Mouse (Mus musculus) MEL (cell line): ENCODE results near the gene Slc7a11.

Experiments
- CTCF ChIP-seq, 3 experiments: IDR thresholded peaks in 2 of 3; conservative IDR thresholded peaks in 1 of 3; 2 replicates each; pipeline ENCODE4 v1.5.1; 2011 to 2012; ENCODE audit warnings: low read length in 3 of 3, low read depth in 2 of 3, mild to moderate bottlenecking in 2 of 3, improper control_type of control experiment in 1 of 3, inconsistent platforms in 1 of 3, mixed read lengths in 1 of 3, moderate library complexity in 1 of 3; ENCODE audit not compliant: control insufficient read depth in 1 of 3, insufficient read depth in 1 of 3, poor library complexity in 1 of 3, severe bottlenecking in 1 of 3
- HCFC1 ChIP-seq: IDR thresholded peaks from 2 replicates; pipeline ENCODE4 v1.6.1; 2012; ENCODE audit warnings: low read depth, mild to moderate bottlenecking, inconsistent platforms, low read length, improper control_type of control experiment, moderate library complexity
- MAX ChIP-seq: IDR thresholded peaks from 2 replicates; pipeline ENCODE4 v1.6.1; 2011; ENCODE audit warnings: low read length, improper control_type of control experiment
- POLR2A ChIP-seq, 2 experiments: IDR thresholded peaks; 2 replicates each; pipeline ENCODE4 v1.6.1; 2011 to 2012; ENCODE audit warnings: low read length in 2 of 2, mild to moderate bottlenecking in 2 of 2, control low read depth in 1 of 2, improper control_type of control experiment in 1 of 2, low read depth in 1 of 2, moderate library complexity in 1 of 2; ENCODE audit not compliant: control insufficient read depth in 1 of 2, insufficient read depth in 1 of 2, poor library complexity in 1 of 2
- TAL1 ChIP-seq: IDR thresholded peaks from 2 replicates; pipeline ENCODE4 v1.6.1; 2012; ENCODE audit warnings: mild to moderate bottlenecking, inconsistent platforms, low read length, moderate library complexity, mixed read lengths
- USF1 ChIP-seq: IDR thresholded peaks from 2 replicates; pipeline ENCODE4 v1.6.1; 2014; ENCODE audit warnings: low read depth, mild to moderate bottlenecking, inconsistent platforms, low read length, improper control_type of control experiment, moderate library complexity

GRCm38 (mm10) chr3:50160756-50161155, 282.7 kb downstream of the Slc7a11 start:
- no peak for TF ChIP-seq POLR2A (IDR thresholded peaks at IDR 0.05; ENCODE audit: control insufficient read depth in 1 of 2, insufficient read depth in 1 of 2, low read depth in 1 of 2, low read length in 2 of 2, poor library complexity in 1 of 2)
- no peak for TF ChIP-seq USF1
- no peak for TF ChIP-seq CTCF (IDR thresholded peaks at IDR 0.05 in 2 of 3, conservative IDR thresholded peaks at IDR 0.05 in 1 of 3; ENCODE audit: control insufficient read depth in 1 of 3, insufficient read depth in 1 of 3, low read depth in 2 of 3, low read length in 3 of 3, poor library complexity in 1 of 3, severe bottlenecking in 1 of 3)
- no peak for TF ChIP-seq TAL1
- no peak for TF ChIP-seq MAX
- no peak for TF ChIP-seq HCFC1
